Mouse (Mus musculus): ENCODE data around the gene Car5a. TPM values are rescaled to one million over a fixed set of nuclear protein-coding genes. Genes with fewer than 3 reads are reported as not detected.

Gene Car5a
- total and polyA plus RNA-seq, 3 experiments = 0.16 to 0.68 (median 0.57) TPM

GRCm38 (mm10) chr8:121981520-121981895 lies 36.8 kb upstream of the Car5a start:
- no peak for DNase-seq (ENCODE audit: low spot score)

GRCm38 (mm10) chr8:121980792-121981519 lies 36.3 kb upstream of the Car5a start:
- DNase-seq (ENCODE audit: low spot score) = no peak

More at GRCm38 (mm10) chr8:121981520-121981895, 36.8 kb upstream of the Car5a start:
- H3K27me3 ChIP-seq (ENCODE audit: insufficient read depth, low read length) = no peaks in the 10 kb centered on the region
- H3K9me3 ChIP-seq (replicated peaks) = no peaks in the 10 kb centered on the region
- ATAC-seq (ENCODE audit: extremely low read depth, insufficient number of reproducible peaks, low FRiP score, poor library complexity, severe bottlenecking) = no peak
- H3K36me3 ChIP-seq (replicated peaks) = peaks cover 95% of the 10 kb centered on the region
- no peak for TF ChIP-seq CTCF (IDR thresholded peaks at IDR 0.05; ENCODE audit: low read depth, low read length)
- no peak for TF ChIP-seq GATA1 (IDR thresholded peaks at IDR 0.05; ENCODE audit: borderline replicate concordance, low read length)
- no peak overlapping the region for H3K4me3 ChIP-seq (ENCODE audit: low read depth, low read length)
- peaks cover 12% of the 10 kb centered on the region for H3K4me1 ChIP-seq (ENCODE audit: insufficient read depth, low read depth, low read length)

GRCm38 (mm10) chr8:121978670-121979069 lies 34.0 kb upstream of the Car5a start:
- ATAC-seq (ENCODE audit: extremely low read depth, insufficient number of reproducible peaks, low FRiP score, poor library complexity, severe bottlenecking) (no peak), DNase-seq (ENCODE audit: low spot score) (no peak)
- TF ChIP-seq GATA2 (IDR thresholded peaks at IDR 0.05; ENCODE audit: borderline replicate concordance, low read depth, low read length) (no peak), CTCF (IDR thresholded peaks at IDR 0.05; ENCODE audit: low read depth, low read length) (no peak), POLR2AphosphoS5 (IDR thresholded peaks at IDR 0.05; ENCODE audit: insufficient replicate concordance, low read depth, low read length) (no peak), TAL1 (conservative IDR thresholded peaks at IDR 0.05; ENCODE audit: low read depth, low read length) (no peak), GATA1 (IDR thresholded peaks at IDR 0.05; ENCODE audit: borderline replicate concordance, low read length) (no peak)
- no peaks in the 10 kb centered on the region for H3K27me3 ChIP-seq (ENCODE audit: insufficient read depth, low read length)
- peaks cover 18% of the 10 kb centered on the region for H3K4me1 ChIP-seq (ENCODE audit: insufficient read depth, low read depth, low read length)
- H3K36me3 ChIP-seq (replicated peaks) = peaks cover 97% of the 10 kb centered on the region
- no peaks in the 10 kb centered on the region for H3K9me3 ChIP-seq (replicated peaks)
- H3K4me3 ChIP-seq (ENCODE audit: low read depth, low read length) = no peak overlapping the region

More at GRCm38 (mm10) chr8:121980792-121981519, 36.3 kb upstream of the Car5a start:
- Histone ChIP-seq H3K36me3 (replicated peaks) (peaks cover 96% of the 10 kb centered on the region), H3K4me1 (ENCODE audit: insufficient read depth, low read depth, low read length) (peaks cover 12% of the 10 kb centered on the region), H3K27me3 (ENCODE audit: insufficient read depth, low read length) (no peaks in the 10 kb centered on the region), H3K4me3 (ENCODE audit: low read depth, low read length) (no peak overlapping the region), H3K9me3 (replicated peaks) (no peaks in the 10 kb centered on the region)
- TF ChIP-seq POLR2AphosphoS5 (IDR thresholded peaks at IDR 0.05; ENCODE audit: insufficient replicate concordance, low read depth, low read length) (no peak), CTCF (IDR thresholded peaks at IDR 0.05; ENCODE audit: low read depth, low read length) (no peak), TAL1 (conservative IDR thresholded peaks at IDR 0.05; ENCODE audit: low read depth, low read length) (no peak), GATA1 (IDR thresholded peaks at IDR 0.05; ENCODE audit: borderline replicate concordance, low read length) (no peak)
- ATAC-seq (ENCODE audit: extremely low read depth, insufficient number of reproducible peaks, low FRiP score, poor library complexity, severe bottlenecking) = no peak

- Histone ChIP-seq H3K4me1 (ENCODE audit: insufficient read depth, low read depth, low read length) (peaks cover 18% of the 10 kb centered on the region), H3K4me3 (ENCODE audit: low read depth, low read length) (no peak overlapping the region), H3K27me3 (ENCODE audit: insufficient read depth, low read length) (no peaks in the 10 kb centered on the region), H3K9me3 (replicated peaks) (no peaks in the 10 kb centered on the region), H3K36me3 (replicated peaks) (peaks cover 93% of the 10 kb centered on the region)
- peak; percentile 63 for DNase-seq (ENCODE audit: low spot score)
- 0 out of 2 replicates have a peak, but pooled peaks have one; percentile 8 for ATAC-seq (ENCODE audit: extremely low read depth, insufficient number of reproducible peaks, low FRiP score, poor library complexity, severe bottlenecking)
- TF ChIP-seq CTCF (IDR thresholded peaks at IDR 0.05; ENCODE audit: low read depth, low read length) (no peak), GATA1 (IDR thresholded peaks at IDR 0.05; ENCODE audit: borderline replicate concordance, low read length) (no peak), POLR2AphosphoS5 (IDR thresholded peaks at IDR 0.05; ENCODE audit: insufficient replicate concordance, low read depth, low read length) (no peak), TAL1 (conservative IDR thresholded peaks at IDR 0.05; ENCODE audit: low read depth, low read length) (no peak), GATA2 (IDR thresholded peaks at IDR 0.05; ENCODE audit: borderline replicate concordance, low read depth, low read length) (no peak)
These were observed 33.3 kb upstream of the Car5a start for GRCm38 (mm10) chr8:121977819-121978590.

GRCm38 (mm10) chr8:121973906-121974305 lies 29.2 kb upstream of the Car5a start:
- ATAC-seq (ENCODE audit: extremely low read depth, insufficient number of reproducible peaks, low FRiP score, poor library complexity, severe bottlenecking) (no peak), DNase-seq (ENCODE audit: low spot score) (no peak)
- Histone ChIP-seq H3K4me3 (ENCODE audit: low read depth, low read length) (no peak overlapping the region), H3K4me1 (ENCODE audit: insufficient read depth, low read depth, low read length) (peaks cover 47% of the 10 kb centered on the region), H3K9me3 (replicated peaks) (no peaks in the 10 kb centered on the region), H3K36me3 (replicated peaks) (peaks cover 68% of the 10 kb centered on the region), H3K27me3 (ENCODE audit: insufficient read depth, low read length) (no peaks in the 10 kb centered on the region)
- no peak for TF ChIP-seq CTCF (IDR thresholded peaks at IDR 0.05; ENCODE audit: low read depth, low read length)
- no peak for TF ChIP-seq TAL1 (conservative IDR thresholded peaks at IDR 0.05; ENCODE audit: low read depth, low read length)
- TF ChIP-seq GATA1 (IDR thresholded peaks at IDR 0.05; ENCODE audit: borderline replicate concordance, low read length) = no peak

- no peaks in the 10 kb centered on the region for H3K27me3 ChIP-seq (ENCODE audit: insufficient read depth, low read length)
- peak overlapping the region; percentile 55; the same call in 1 of the 2 replicates for H3K4me3 ChIP-seq (ENCODE audit: low read depth, low read length)
- ATAC-seq (ENCODE audit: extremely low read depth, insufficient number of reproducible peaks, low FRiP score, poor library complexity, severe bottlenecking) (peak; percentile 63), DNase-seq (ENCODE audit: low spot score) (peak; percentile 75)
- no peaks in the 10 kb centered on the region for H3K9me3 ChIP-seq (replicated peaks)
- peaks cover 58% of the 10 kb centered on the region for H3K4me1 ChIP-seq (ENCODE audit: insufficient read depth, low read depth, low read length)
- peaks cover 54% of the 10 kb centered on the region for H3K36me3 ChIP-seq (replicated peaks)
- TF ChIP-seq CTCF (IDR thresholded peaks at IDR 0.05; ENCODE audit: low read depth, low read length) (no peak), GATA2 (IDR thresholded peaks at IDR 0.05; ENCODE audit: borderline replicate concordance, low read depth, low read length) (no peak), TAL1 (conservative IDR thresholded peaks at IDR 0.05; ENCODE audit: low read depth, low read length) (no peak), POLR2AphosphoS5 (IDR thresholded peaks at IDR 0.05; ENCODE audit: insufficient replicate concordance, low read depth, low read length) (no peak), GATA1 (IDR thresholded peaks at IDR 0.05; ENCODE audit: borderline replicate concordance, low read length) (no peak)
These were observed 26.9 kb upstream of the Car5a start for GRCm38 (mm10) chr8:121971488-121972058.
